Mouse (Mus musculus) thymus, postnatal 0 days (tissue): ENCODE data around the gene Lpo. TPM values are rescaled to one million over a fixed set of nuclear protein-coding genes. Genes with fewer than 3 reads are reported as not detected.

Source experiments
- DNase-seq: peaks from one replicate; pipeline ENCODE4 v3.0.0-alpha.2; 2015; ENCODE audit warnings: low spot score
- polyA plus RNA-seq: library from polyadenylated mRNA; unstranded; fragments of >200 nt; fragmentation: Nextera tagmentation; extraction: Ambion mirVana; gene quantifications from 2 replicates; pipeline ENCODE4 v1.2.1, GENCODE M21; 2015

Gene Lpo
- polyA plus RNA-seq, 1 experiment from 2014 or later = 6.4 TPM

DNA sequence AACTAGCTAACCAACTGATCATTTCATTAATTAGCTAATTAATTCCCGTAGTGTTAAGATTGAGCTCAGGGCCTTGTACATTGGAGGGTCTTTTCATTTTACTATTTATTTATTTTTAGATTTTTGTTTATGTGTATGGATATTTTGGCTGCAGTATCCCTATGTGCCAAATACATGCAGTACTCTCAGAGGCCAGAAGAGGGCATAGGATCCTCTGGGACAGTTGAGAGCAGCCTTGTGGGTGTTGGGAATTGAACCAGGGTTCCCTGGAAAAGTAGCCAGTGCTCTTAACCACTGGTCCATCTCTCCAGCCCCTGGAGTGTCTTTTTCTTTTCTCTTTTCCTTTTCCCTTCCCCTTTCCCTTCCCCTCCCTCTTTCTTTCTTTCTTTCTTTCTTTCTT lies 22.6 kb downstream of the Lpo start:
- DNase-seq = peak; percentile 21

DNA sequence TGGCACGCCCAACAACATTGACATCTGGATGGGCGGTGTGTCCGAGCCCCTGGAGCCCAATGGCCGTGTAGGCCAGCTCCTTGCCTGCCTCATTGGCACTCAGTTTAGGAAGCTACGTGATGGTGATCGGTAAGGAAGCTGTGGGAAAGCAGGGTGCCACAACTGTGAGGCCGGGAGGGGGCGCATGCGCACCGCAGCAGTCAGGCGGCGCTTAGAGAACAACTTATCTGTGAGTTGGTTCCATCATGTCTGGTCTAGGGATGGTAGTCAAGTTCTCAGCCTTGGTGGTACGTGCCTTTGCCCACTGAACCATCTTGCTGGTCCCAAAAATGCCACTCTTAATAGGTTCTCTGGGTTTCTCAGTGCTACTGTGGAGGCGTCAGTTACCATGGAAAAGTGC lies 25.5 kb downstream of the Lpo start:
- no peak for DNase-seq

DNA sequence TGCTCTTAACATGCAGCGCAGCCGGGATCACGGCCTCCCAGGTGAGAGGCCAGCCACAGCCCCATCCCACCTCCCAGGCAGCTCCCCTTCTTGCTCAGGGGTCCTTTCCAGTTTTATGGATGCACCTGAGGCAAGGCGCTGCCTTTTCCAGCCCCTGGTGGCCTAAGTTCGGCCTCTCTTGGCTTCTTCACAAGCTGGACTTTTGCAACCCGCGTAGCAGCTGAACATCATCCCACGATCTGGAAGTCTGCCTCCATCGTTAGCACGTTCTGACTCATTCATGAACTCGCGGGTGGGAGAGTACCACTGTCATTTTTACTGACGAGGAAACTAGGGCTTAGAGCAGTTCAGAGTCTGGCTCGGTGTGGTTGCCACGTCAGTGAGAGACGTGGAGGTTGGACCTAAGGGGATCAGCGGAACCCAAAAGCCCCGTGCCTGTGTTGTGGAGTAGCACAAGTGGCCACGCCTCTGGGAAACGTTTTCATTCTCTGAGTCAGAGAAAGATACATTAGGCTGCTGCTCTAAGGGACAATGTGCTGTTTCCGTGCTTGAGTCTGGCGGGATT lies 26.3 kb downstream of the Lpo start:
- no peak for DNase-seq

DNA sequence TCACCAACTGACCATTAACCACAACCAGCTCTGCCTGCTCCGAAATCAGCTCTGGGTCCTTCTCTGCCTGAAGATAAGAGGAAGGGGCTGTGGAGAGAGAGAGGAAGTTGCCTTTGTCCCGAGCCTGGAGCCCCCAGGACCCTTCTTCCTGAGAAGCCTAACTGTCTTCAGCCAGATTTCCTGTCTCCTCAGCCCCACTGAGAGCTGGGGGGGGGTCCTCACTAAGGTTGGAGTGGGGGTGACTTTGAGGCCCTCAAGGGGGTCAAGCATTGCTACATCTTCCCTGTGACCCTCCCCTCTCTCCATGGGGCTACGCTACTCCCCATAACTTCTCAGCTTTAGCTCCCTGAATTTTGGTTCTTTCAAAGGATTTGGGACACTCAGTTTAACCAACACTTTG lies 34.6 kb downstream of the Lpo start, which contains the start of gene Mpo:
Gene Mpo (plus strand): TSS at position 122 of the 400 bp plus-strand sequence.
- DNase-seq = no peak

DNA sequence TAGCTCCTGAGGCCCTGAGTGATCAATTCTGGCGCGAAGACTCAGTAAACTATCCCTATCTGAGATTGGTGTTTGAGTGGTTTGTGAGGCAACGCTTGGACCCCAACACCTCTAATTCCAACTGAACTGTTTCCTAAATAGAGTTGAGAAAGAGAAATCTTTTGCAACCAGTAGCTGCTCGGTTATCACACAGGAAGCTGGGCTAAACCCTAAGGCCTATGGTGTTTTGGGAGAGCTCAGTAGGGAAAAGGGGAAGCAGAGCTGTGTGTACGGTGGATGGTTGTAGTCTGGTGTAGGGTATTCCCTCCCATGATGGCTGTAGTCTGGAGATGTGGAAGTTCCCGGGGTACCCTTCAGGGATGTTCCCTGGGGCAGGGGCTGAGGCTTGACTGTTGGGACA lies 38.0 kb downstream of the Lpo start:
- DNase-seq = no peak

DNA sequence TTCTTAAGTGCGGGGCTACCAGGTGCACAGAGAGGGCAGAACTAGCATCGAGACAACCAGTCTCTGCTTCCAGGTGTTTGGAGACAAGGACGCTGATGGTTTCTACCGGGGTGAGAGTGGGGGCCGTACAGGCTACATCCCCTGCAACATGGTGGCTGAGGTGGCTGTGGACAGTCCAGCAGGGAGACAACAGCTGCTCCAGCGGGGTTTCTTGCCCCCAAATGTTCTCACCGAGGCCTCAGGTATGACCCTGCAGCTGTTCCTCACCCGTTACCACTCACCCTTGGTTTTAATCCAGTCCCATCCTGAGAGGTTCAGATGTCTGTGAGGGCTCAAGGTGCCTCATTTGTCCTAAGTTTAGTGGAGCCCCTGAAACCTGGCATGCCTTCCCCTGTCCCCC lies 48.0 kb downstream of the Lpo start:
- no peak for DNase-seq

DNA sequence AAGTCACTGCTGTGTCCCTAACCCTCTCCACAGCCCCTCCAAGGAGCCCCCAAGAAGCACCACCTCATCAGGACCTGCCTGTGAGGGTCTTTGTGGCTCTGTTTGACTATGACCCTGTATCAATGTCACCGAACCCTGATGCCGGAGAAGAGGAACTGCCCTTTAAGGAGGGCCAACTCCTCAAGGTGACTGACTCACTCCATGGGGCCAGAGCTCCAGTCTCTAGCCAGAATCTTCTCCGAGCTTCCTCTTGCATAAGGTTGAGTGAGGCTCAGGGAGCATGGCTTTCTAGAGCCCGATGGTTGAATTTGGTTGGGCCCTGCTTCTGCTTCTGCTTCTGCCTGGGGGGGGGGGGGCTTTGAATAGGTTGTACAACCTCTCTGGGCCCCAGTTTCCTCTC lies 48.7 kb downstream of the Lpo start:
- no peak for DNase-seq

DNA sequence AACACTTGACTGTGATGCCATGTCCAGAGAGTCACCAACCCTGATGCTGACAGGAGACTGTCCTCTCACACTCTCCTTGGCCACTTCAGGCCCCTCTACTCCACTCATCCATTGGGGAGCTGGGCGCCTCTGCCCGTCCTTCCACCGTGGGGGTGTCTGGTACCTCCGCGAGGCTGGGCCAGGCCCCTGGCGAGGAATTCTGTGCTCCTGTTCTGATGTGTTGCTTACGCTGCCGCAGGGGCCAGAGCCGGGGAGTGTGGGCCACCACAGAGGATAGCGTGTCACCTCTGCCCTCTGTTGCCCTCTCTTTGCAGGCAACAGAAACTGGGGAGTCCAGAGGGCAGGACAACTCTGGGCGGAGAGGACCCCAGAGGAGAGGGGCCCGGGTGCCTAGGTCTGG lies 49.2 kb downstream of the Lpo start:
- DNase-seq = no peak

DNA sequence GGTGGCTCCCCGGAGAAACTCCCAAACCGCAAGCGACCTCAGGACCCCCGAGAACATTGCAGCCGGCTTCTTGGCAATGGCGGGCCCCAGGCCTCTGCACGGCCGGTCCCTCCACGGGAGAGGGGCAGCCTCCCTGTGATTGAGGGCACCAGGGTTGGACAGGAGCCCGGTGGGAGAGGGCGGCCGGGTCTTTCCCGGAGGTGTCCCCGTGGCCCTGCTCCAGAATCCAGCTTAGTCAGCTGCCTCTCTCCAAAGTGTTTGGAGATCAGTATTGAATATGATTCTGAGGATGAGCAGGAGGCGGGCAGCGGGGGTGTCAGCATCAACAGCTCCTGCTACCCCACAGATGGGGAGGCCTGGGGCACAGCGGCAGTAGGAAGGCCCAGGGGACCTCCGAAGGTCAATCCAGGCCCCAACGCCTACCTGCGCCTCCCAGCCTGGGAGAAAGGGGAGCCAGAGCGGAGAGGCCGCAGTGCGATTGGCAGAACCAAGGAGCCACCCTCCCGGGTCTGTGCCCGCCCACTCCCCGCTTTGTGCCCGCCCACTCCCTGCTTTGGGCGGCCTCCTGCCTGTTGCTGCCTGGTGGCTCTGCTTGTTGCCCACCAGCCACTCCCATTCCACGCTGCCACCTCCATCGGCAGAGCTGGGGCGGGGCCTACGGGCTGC lies 49.9 kb downstream of the Lpo start:
- DNase-seq = peak; percentile 16

DNA sequence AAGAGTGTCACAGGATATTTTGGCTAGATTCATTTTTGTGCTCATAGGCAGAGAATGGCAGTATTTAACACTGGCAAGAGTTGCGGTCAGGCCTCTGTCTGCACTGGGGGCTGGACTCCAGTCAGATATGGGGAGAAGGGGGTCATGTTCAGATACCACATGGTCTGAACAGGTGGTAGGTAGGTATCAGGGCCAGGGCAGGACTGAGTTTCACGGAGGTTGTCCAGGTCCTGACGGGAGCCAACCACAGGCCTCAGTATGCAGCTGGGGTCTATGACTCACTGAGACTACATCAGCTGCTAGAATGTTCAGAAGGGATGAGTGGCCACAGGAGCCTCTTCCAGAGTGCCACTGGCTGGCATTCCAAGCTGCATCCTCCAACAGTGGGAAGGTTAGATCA lies 55.7 kb downstream of the Lpo start:
- DNase-seq = no peak

DNA sequence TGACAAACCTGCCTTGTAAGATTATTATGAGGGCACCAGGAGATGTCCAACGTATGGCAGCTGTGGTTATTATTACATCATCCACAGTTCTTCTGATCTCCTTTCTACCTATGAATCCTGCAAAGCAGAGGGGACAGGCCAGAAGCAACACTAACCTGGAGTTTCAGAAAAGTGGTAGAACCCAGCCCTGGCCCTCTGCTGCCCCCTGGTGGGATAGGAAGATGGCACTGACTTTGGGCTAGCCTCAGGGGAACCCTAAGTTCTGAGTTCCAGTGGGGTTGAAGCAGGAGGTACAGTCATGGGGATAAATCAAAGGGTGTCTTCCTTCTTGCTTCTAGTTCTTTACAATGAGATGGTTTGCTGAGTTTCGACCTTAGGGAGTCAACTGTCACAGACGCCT lies 57.1 kb downstream of the Lpo start:
- peak; percentile 79 for DNase-seq

DNA sequence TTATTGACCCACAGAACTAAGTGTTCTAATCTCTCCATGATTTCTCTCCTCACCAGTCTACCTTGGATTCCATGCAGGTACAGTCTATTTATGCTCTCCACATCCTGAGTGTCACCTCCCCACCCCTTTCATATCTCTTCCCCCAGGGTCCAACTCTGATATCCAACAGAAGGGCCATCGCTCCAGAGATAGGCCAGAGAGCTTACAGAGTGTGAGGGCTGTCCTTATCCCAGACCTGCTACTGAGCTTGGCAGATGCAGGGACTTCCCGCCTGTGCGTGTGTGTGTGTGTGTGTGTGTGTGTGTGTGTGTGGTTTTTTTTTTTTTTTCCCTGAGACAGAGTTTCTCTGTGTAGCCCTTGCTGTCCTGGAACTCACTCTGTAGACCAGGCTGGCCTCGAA lies 59.3 kb downstream of the Lpo start:
- DNase-seq = no peak

DNA sequence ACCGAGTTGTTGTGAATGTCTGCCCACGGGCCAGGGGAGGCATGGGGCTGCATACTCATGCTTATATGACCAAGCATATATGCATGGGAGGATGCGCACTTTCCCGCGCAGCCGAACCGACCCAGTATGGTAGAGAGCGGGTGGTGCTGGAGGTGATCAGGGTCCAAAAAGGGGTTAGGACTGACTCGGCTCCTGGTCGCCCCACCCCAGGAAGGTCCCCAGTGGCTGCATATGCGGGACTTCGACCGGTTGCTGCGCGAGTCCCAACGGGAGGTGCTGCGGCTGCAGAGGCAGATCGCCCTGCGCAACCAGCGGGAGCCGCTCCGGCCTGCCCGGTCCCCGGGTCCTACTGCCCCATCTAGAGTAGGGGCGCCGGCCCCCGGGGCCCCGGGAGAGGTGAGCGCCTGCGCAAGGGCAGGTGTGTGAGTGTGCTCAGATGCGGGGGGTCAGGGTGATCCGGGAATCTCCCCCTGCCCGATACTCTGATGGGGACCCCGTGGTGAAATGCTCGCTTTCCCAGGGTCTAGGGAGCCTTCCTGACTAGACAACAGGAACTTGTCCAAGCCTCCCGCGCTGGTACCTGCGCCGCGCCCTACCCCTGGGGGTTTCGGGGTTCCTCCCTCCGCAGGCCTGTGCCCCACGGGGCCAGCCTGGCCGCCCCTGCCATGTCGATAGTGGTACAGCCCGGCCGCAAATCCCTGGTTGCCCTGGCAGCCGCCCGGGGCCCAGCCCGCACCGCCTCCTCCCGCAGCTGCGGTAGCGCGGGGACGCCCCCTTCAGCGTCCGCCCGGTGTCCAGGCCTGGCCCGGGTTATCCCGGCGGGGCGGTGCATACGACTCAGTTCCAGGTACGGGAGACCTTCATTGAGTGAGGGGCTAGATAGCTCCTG lies 63.9 kb downstream of the Lpo start:
- DNase-seq = peak; percentile 16

DNA sequence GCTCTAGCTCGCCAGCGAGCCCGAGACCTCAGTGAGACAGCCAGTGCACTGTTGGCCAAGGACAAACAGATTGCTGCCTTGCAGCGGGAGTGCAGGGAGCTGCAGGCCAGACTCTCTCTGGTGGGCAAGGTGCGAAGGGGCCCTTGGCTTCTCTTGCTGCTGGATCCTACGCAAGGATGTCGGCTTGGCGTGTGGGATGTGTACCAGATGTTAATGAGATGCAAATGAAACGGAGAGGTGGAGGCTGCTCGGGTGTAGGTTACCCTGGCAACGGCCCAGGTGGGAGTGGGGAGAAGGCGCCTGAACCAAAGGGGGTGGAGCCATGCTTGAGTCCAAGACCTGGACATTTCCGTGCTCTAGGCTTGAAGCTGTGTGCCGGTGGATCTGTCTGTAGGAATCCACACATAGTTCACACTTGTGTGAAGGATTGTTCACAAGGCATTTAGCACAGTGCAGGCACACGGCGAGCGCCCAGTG lies 64.5 kb downstream of the Lpo start:
- DNase-seq = peak; percentile 19

DNA sequence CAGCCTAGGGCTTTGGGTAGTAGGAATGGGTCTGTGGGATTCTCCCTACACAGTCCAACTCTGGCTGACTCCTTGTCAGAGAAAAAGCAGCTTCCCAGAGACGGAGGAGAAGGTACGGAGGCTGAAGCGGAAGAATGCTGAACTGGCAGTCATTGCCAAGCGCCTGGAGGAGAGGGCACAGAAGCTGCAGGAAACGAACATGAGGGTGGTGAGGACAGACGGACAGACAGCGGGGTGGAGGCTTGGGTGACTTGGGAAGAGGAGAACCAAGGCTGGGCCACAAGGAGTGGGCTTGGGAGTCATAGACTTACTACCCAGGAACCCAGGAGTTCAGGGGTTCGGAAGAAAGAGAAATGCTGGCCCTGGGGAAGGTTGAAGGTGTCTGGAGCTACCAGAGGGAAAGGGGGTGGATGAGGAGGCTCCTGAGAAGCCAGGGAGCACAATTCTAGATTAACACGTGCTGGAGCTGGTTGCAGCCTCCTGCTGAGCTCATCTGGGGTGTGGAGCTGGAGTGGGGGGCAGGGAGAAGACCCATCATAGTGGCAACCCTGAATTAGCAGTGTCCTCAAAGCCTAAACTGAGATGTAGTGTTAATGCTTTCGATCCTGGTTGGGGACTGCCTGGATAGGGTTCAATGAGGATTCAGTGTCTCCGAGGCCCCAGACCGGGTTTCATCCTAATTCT lies 65.2 kb downstream of the Lpo start:
- DNase-seq = no peak

DNA sequence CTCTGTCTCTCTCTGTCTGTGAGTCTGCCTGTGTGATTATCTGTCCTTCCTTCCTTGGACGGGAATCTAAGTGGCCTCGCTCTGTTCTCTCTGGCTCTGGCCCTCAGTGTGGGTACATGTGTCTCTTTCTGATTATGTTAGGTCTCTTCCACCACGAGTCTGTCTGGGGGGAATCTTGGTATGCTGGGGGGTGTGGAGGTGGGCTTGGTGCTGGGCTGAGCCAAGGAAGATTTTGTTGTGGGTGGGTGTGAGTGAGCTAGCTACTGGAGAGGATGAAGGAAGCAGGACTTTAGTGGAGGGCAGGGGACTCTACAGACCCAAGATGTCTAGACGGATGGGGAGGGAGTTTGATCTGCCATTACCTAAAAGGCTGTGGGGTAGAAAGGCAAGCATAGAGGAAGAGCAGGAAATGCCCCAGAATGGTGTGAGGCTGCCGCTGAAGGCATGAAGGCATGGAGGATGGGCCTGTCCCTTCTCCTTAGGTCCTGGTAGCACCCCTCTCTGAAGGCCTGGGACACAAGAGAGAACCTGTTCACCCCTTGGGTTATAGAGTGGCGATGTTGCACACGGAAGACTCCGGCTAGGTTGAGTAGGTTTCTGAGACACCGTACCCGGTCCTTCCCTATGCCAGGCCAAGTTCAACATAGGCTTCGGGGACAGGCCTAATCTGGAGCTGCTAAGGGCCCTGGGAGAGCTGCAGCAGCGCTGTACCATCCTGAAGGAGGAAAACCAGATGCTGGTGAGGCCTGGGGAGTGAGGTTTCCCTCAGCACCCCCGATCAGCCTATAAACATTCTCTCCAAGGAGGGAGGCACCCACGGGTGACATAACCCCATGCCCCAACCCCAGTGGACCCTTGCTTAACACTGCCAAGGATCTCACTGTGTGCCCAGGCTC lies 66.0 kb downstream of the Lpo start:
- peak; percentile 23 for DNase-seq

DNA sequence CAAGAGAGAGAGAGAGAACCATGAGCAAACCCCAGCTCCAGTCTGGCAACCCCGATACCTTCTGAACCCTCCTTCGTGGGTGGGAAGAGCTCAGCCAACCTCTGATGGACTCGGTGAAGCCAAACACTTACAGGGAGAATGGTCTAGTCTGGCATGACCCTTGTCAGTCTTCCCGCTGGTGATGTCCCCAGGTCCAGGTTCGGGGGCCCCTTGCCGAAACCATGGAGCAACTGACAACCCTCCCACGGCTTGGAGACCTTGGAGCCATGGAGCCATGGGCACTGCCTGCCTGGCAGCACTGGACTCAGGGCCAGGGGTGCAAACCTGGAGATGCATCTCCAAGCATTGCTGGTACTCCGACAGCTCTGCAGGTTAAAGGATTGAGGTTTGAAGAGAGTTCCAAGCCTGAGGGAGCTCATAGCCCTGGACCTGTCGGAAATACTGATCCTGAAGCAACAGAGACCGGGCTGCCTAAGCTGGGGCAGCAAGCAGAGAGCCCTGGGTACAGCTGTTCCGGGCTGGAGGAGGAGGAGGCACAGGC lies 66.8 kb downstream of the Lpo start:
- peak; percentile 41 for DNase-seq

DNA sequence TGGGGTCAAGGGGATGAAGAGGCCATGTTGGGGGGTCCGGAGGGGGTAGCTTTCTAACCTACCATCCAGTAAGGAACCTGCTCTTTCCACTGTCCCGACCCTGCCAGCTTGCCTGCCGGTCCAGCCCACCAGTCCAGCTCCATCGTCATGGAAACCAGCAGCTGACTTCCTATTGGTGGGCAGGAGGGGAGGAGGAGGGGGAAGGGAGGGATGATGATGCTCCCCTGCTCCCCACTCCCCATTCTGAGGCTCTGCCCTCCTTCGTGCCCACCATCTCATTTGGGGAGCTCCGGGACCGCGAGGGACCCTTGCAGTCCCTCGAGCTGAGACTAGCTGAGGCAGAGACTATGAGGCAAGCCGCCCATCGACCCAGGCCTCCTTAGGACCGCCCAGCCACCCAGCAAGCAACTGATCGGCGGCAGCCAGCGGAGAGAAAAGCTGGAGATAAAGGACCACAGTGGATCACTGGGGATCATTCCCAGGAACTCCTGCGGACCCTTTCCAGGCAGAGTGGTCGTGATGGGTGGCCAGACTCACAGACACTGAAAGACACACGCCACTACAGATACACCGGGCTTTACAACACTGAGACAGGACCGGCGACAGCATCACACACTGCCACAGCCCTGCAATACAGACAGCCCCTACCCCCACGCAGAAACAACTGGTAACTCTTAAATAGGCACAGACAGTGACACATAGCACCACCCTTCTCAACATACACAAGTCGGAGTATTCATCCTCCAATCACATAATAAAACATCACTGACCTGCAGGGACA lies 67.6 kb downstream of the Lpo start, which contains the start of gene Tspoap1:
Gene Tspoap1 (plus strand): TSS at position 241 of the 781 bp plus-strand sequence.
- peak; percentile 66 for DNase-seq

DNA sequence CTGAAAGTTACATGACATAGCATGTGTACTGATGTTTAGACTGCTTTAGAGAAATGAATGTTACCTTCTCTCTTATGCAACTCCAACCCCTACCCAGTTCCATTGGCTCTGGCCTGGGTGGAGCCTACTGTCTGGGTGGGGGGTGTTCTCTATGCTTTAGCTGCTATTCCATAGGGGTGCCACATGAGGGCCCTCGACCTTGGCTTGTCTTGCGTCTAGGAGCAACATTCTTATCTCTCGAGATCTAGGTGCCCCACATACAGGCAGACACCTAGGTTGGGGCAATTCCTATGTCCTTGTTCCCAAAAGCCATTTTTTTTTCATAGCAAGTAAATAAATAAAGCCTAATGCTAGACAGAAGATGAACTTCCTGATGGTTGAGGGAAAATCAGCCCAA lies 68.5 kb downstream of the Lpo start:
- DNase-seq = peak; percentile 91
